Mouse (Mus musculus) neural tube, embryonic 14.5 days (tissue): Measurements from ENCODE around the gene Gm6588. TPM values are rescaled to one million over a fixed set of nuclear protein-coding genes. Genes with fewer than 3 reads are reported as not detected.
A peak's percentile ranks its signal among the peaks of the same experiment; 100 is the strongest.

ENCODE experiments used
- ATAC-seq: fragments of 200-750 bp; cut with Nextera tagmentation; 2 replicates; pipeline ENCODE4 v1.8.0; 2017; ENCODE audit warnings: low read depth, mild to moderate bottlenecking, moderate TSS enrichment, moderate library complexity
- H3K27ac ChIP-seq: fragments of 300-500 bp; sonication (generic); 2 replicates; pipeline ENCODE4 v1.5.1; 2014; ENCODE audit warnings: low read depth, mild to moderate bottlenecking, control low read depth, low read length, moderate library complexity, mixed read lengths
- H3K27me3 ChIP-seq: fragments of 300-500 bp; sonication (generic); 2 replicates; pipeline ENCODE4 v1.6.1; 2014; ENCODE audit warnings: low read length; ENCODE audit not compliant: control insufficient read depth, insufficient read depth
- H3K36me3 ChIP-seq: fragments of 300-500 bp; sonication (generic); 2 replicates; pipeline ENCODE4 v1.6.1; 2014; ENCODE audit warnings: low read length, mixed read lengths; ENCODE audit not compliant: control insufficient read depth, insufficient read depth
- H3K4me1 ChIP-seq: fragments of 300-500 bp; sonication (generic); 2 replicates; pipeline ENCODE4 v1.6.1; 2014; ENCODE audit warnings: low read length; ENCODE audit not compliant: control insufficient read depth, insufficient read depth
- H3K4me2 ChIP-seq: fragments of 300-500 bp; sonication (generic); 2 replicates; pipeline ENCODE4 v1.6.1; 2014; ENCODE audit warnings: mild to moderate bottlenecking, low read depth, low read length, control low read depth
- H3K4me3 ChIP-seq: fragments of 300-500 bp; sonication (generic); 2 replicates; pipeline ENCODE4 v1.5.1; 2014; ENCODE audit warnings: low read depth, low read length, control low read depth, mixed read lengths
- H3K9ac ChIP-seq: fragments of 300-500 bp; sonication (generic); replicated peaks from 2 replicates; pipeline ENCODE4 v1.6.1; 2014; ENCODE audit warnings: low read depth, mild to moderate bottlenecking, control low read depth, low read length, mixed read lengths
- H3K9me3 ChIP-seq: fragments of 300-500 bp; sonication (generic); 2 replicates; pipeline ENCODE4 v1.6.1; 2016; ENCODE audit warnings: low read length; ENCODE audit not compliant: control insufficient read depth
- WGBS: fragments of 180-500 bp; shearing (Covaris S2); extraction: QIAGEN DNeasy Blood & Tissue Kit; methylation state at CpG from one replicate; pipeline ENCODE4 v1.1.7; 2014; 5-methylcytosine and 5-hydroxymethylcytosine counted together
- polyA plus RNA-seq: library from polyadenylated mRNA; unstranded; fragments of >200 nt; fragmentation: Nextera tagmentation; extraction: Ambion mirVana; gene quantifications from 2 replicates; pipeline ENCODE4 v1.2.1, GENCODE M21; 2014

Gm6588 gene
- polyA plus RNA-seq, 1 experiment from 2014 or later, result 0.71 TPM

GRCm38 (mm10) chr5:112419535-112419934 lies 29.7 kb upstream of the Gm6588 start:
- Histone ChIP-seq H3K4me1 (peaks cover 4% of the 10 kb centered on the region; the same call in 1 of the 2 replicates), H3K27ac (no peak overlapping the region), H3K4me3 (no peak overlapping the region), H3K4me2 (no peak overlapping the region), H3K27me3 (no peaks in the 10 kb centered on the region), H3K9me3 (no peaks in the 10 kb centered on the region), H3K36me3 (no peaks in the 10 kb centered on the region), H3K9ac (no peak overlapping the region)
- ATAC-seq, result no peak
- 41% methylated on average over 12 of the region's 12 CpGs for WGBS

GRCm38 (mm10) chr5:112426635-112427034 lies 22.6 kb upstream of the Gm6588 start:
- H3K9ac ChIP-seq, result no peak overlapping the region
- no peak for ATAC-seq
- 90% methylated on average over 7 of the region's 7 CpGs for WGBS
- H3K4me1 ChIP-seq, result no peaks in the 10 kb centered on the region
- H3K27ac ChIP-seq, result no peak overlapping the region
- no peak overlapping the region for H3K4me2 ChIP-seq
- H3K9me3 ChIP-seq, result no peaks in the 10 kb centered on the region
- no peaks in the 10 kb centered on the region for H3K27me3 ChIP-seq
- no peaks in the 10 kb centered on the region for H3K36me3 ChIP-seq
- no peak overlapping the region for H3K4me3 ChIP-seq

GRCm38 (mm10) chr5:112427283-112427682 lies 21.9 kb upstream of the Gm6588 start:
- Histone ChIP-seq H3K36me3 (no peaks in the 10 kb centered on the region), H3K9me3 (no peaks in the 10 kb centered on the region), H3K9ac (no peak overlapping the region), H3K4me1 (no peaks in the 10 kb centered on the region), H3K27ac (no peak overlapping the region), H3K27me3 (no peaks in the 10 kb centered on the region), H3K4me2 (no peak overlapping the region), H3K4me3 (no peak overlapping the region)
- ATAC-seq, result no peak
- WGBS, result 45% methylated on average over 2 of the region's 2 CpGs

GRCm38 (mm10) chr5:112428944-112429343 lies 20.3 kb upstream of the Gm6588 start:
- Histone ChIP-seq H3K4me1 (no peaks in the 10 kb centered on the region), H3K4me2 (peak overlapping the region; percentile 17; the same call in 1 of the 2 replicates), H3K4me3 (no peak overlapping the region), H3K9ac (no peak overlapping the region), H3K27ac (no peak overlapping the region), H3K36me3 (no peaks in the 10 kb centered on the region), H3K9me3 (no peaks in the 10 kb centered on the region), H3K27me3 (no peaks in the 10 kb centered on the region)
- WGBS, result 11% methylated on average over 19 of the region's 19 CpGs
- ATAC-seq, result peak; percentile 36; the same call in 1 of the 2 replicates

GRCm38 (mm10) chr5:112431120-112431775 lies 18.0 kb upstream of the Gm6588 start:
- no peak for ATAC-seq
- H3K4me3 ChIP-seq, result no peak overlapping the region
- WGBS, result 38% methylated on average over 14 of the region's 14 CpGs

GRCm38 (mm10) chr5:112432033-112432432 lies 17.2 kb upstream of the Gm6588 start:
- Histone ChIP-seq H3K9me3 (no peaks in the 10 kb centered on the region), H3K27me3 (no peaks in the 10 kb centered on the region), H3K4me1 (no peaks in the 10 kb centered on the region), H3K27ac (no peak overlapping the region), H3K9ac (no peak overlapping the region), H3K36me3 (no peaks in the 10 kb centered on the region), H3K4me2 (no peak overlapping the region), H3K4me3 (no peak overlapping the region)
- ATAC-seq, result no peak
- WGBS, result 82% methylated on average over 5 of the region's 5 CpGs

More at GRCm38 (mm10) chr5:112431120-112431775, 18.0 kb upstream of the Gm6588 start:
- no peak overlapping the region for H3K27ac ChIP-seq
- no peaks in the 10 kb centered on the region for H3K27me3 ChIP-seq
- H3K9me3 ChIP-seq, result no peaks in the 10 kb centered on the region
- H3K4me1 ChIP-seq, result no peaks in the 10 kb centered on the region
- no peaks in the 10 kb centered on the region for H3K36me3 ChIP-seq
- no peak overlapping the region for H3K9ac ChIP-seq
- H3K4me2 ChIP-seq, result no peak overlapping the region

GRCm38 (mm10) chr5:112433004-112433403 lies 16.2 kb upstream of the Gm6588 start:
- Histone ChIP-seq H3K4me3 (no peak overlapping the region), H3K4me1 (no peaks in the 10 kb centered on the region), H3K9ac (0 out of 2 replicates have a peak overlapping the region, but pooled peaks have one; percentile 26), H3K36me3 (no peaks in the 10 kb centered on the region), H3K4me2 (no peak overlapping the region), H3K27me3 (no peaks in the 10 kb centered on the region), H3K9me3 (no peaks in the 10 kb centered on the region), H3K27ac (no peak overlapping the region)
- no peak; the same call in 1 of the 2 replicates for ATAC-seq
- WGBS, result under 1% methylated on average over 8 of the region's 8 CpGs

GRCm38 (mm10) chr5:112438535-112438934 lies 10.7 kb upstream of the Gm6588 start:
- no peak overlapping the region for H3K4me3 ChIP-seq
- WGBS, result 52% methylated on average over 10 of the region's 10 CpGs

GRCm38 (mm10) chr5:112453088-112453487 lies 3.9 kb downstream of the Gm6588 start:
- 80% methylated on average over 9 of the region's 9 CpGs for WGBS
- peaks cover 4% of the 10 kb centered on the region; the same call in 1 of the 2 replicates for H3K36me3 ChIP-seq
- no peaks in the 10 kb centered on the region for H3K27me3 ChIP-seq
- no peak overlapping the region for H3K9ac ChIP-seq
- H3K4me2 ChIP-seq, result no peak overlapping the region
- no peaks in the 10 kb centered on the region for H3K9me3 ChIP-seq
- no peak overlapping the region for H3K27ac ChIP-seq
- no peak for ATAC-seq
- no peaks in the 10 kb centered on the region for H3K4me1 ChIP-seq
- no peak overlapping the region for H3K4me3 ChIP-seq

More at GRCm38 (mm10) chr5:112438535-112438934, 10.7 kb upstream of the Gm6588 start:
- H3K27ac ChIP-seq, result no peak overlapping the region
- no peaks in the 10 kb centered on the region for H3K9me3 ChIP-seq
- no peaks in the 10 kb centered on the region for H3K4me1 ChIP-seq
- no peaks in the 10 kb centered on the region for H3K36me3 ChIP-seq
- no peak overlapping the region for H3K9ac ChIP-seq
- ATAC-seq, result no peak
- H3K4me2 ChIP-seq, result no peak overlapping the region
- H3K27me3 ChIP-seq, result no peaks in the 10 kb centered on the region
